Mouse (Mus musculus) myocyte (in vitro differentiated cells): ENCODE data around the gene Slc5a11. TPM values are rescaled to one million over a fixed set of nuclear protein-coding genes. Genes with fewer than 3 reads are reported as not detected.

Experiments
- H3K27me3 ChIP-seq: one replicate; pipeline ENCODE4 v1.6.1; 2011; ENCODE audit not compliant: control insufficient read depth, insufficient read depth, insufficient read length
- H3K36me3 ChIP-seq: one replicate; pipeline ENCODE4 v1.6.1; 2011; ENCODE audit not compliant: control insufficient read depth, insufficient read depth
- H3K4me2 ChIP-seq: one replicate; pipeline ENCODE4 v1.6.1; 2011; ENCODE audit warnings: low read depth, control low read depth
- H3K4me3 ChIP-seq: one replicate; pipeline ENCODE4 v1.5.1; 2011; ENCODE audit warnings: mild to moderate bottlenecking, control low read depth, moderate library complexity
- H3K79me2 ChIP-seq: one replicate; pipeline ENCODE4 v1.6.1; 2011; ENCODE audit not compliant: control insufficient read depth, insufficient read depth
- H3ac ChIP-seq: one replicate; pipeline ENCODE4 v1.6.1; 2011; ENCODE audit not compliant: control insufficient read depth, insufficient read length
- CEBPB ChIP-seq: IDR thresholded peaks from 2 replicates; pipeline ENCODE4 v1.6.1; 2011; ENCODE audit warnings: mild to moderate bottlenecking, moderate library complexity; ENCODE audit not compliant: poor library complexity, insufficient read depth, severe bottlenecking
- E2F4 ChIP-seq: IDR thresholded peaks from one replicate; pipeline ENCODE4 v1.6.1; 2011; ENCODE audit warnings: mild to moderate bottlenecking, control low read depth, moderate library complexity; ENCODE audit not compliant: insufficient read depth
- MAX ChIP-seq: IDR thresholded peaks from one replicate; pipeline ENCODE4 v1.6.1; 2011; ENCODE audit warnings: low read depth, mild to moderate bottlenecking, control low read depth
- MYOD1 ChIP-seq, 3 experiments: IDR thresholded peaks; one replicate each; pipeline ENCODE4 v1.6.1; 2011; ENCODE audit warnings: control low read depth in 2 of 3, low read depth in 2 of 3, mild to moderate bottlenecking in 2 of 3, moderate library complexity in 1 of 3; ENCODE audit not compliant: insufficient read length in 2 of 3, control insufficient read depth in 1 of 3
- MYOG ChIP-seq, 3 experiments: IDR thresholded peaks; one replicate each; pipeline ENCODE4 v1.6.1; 2011; ENCODE audit warnings: control low read depth in 2 of 3, low read depth in 2 of 3, mild to moderate bottlenecking in 2 of 3; ENCODE audit not compliant: insufficient read length in 2 of 3, control insufficient read depth in 1 of 3, insufficient read depth in 1 of 3
- POLR2A ChIP-seq: IDR thresholded peaks from one replicate; pipeline ENCODE4 v1.6.1; 2011; ENCODE audit warnings: low read depth, mild to moderate bottlenecking, control low read depth, moderate library complexity; ENCODE audit not compliant: insufficient read length
- POLR2AphosphoS2 ChIP-seq: IDR thresholded peaks from one replicate; pipeline ENCODE4 v1.6.1; 2011; ENCODE audit warnings: low read depth, control low read depth; ENCODE audit not compliant: insufficient read length
- REST ChIP-seq: IDR thresholded peaks from one replicate; pipeline ENCODE4 v1.6.1; 2011; ENCODE audit warnings: mild to moderate bottlenecking, control low read depth, moderate library complexity; ENCODE audit not compliant: insufficient read depth, insufficient read length
- SRF ChIP-seq: IDR thresholded peaks from one replicate; pipeline ENCODE4 v1.6.1; 2011; ENCODE audit warnings: low read depth; ENCODE audit not compliant: control insufficient read depth, insufficient read length
- TCF12 ChIP-seq: IDR thresholded peaks from one replicate; pipeline ENCODE4 v1.6.1; 2011; ENCODE audit warnings: mild to moderate bottlenecking, control low read depth; ENCODE audit not compliant: poor library complexity, insufficient read depth, severe bottlenecking
- TCF3 ChIP-seq: IDR thresholded peaks from one replicate; pipeline ENCODE4 v1.6.1; 2011; ENCODE audit warnings: low read depth, control low read depth; ENCODE audit not compliant: insufficient read length
- USF1 ChIP-seq: IDR thresholded peaks from one replicate; pipeline ENCODE4 v1.6.1; 2011; ENCODE audit warnings: low read depth, mild to moderate bottlenecking, control low read depth, moderate library complexity
- polyA plus RNA-seq: library from polyadenylated mRNA; unstranded; fragments of >200 nt; fragmentation: generic; extraction: Trizol; gene quantifications from one replicate; pipeline ENCODE4 v1.2.1, GENCODE M21; 2012; ENCODE audit warnings: missing spikeins

Gene Slc5a11
- polyA plus RNA-seq, 1 experiment: not detected

DNA sequence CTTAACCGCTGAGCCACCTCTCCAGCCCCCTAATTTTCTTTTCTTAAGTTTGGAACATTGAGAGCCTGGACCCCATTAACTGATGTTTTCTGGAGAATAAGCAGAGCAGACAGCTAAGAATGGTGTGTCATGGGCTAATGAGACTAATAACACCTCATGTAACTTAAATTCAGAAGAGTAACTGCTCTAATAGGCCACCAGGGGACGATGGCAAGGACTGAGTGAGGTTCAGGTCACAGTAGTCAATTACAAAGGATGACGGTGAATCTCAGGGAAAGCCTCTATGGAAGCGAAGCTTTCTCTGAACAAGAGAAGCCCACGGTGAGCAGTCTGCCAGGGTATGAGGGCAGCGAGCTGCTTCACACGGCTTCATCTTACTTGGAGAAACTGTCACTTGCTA is 80.8 kb downstream of the Slc5a11 start:
- Histone ChIP-seq H3K4me3 (no peak overlapping the region), H3K4me2 (no peak overlapping the region), H3K79me2 (no peaks in the 10 kb centered on the region), H3ac (no peak overlapping the region), H3K36me3 (peaks cover 33% of the 10 kb centered on the region), H3K27me3 (no peaks in the 10 kb centered on the region)
- TF ChIP-seq MAX (no peak), USF1 (no peak), E2F4 (no peak), TCF12 (no peak), CEBPB (no peak), TCF3 (no peak), MYOG (IDR thresholded peaks at IDR 0.05; ENCODE audit: control insufficient read depth in 1 of 3, insufficient read depth in 1 of 3, insufficient read length in 2 of 3, low read depth in 2 of 3) (no peak), POLR2AphosphoS2 (no peak), SRF (no peak), POLR2A (no peak), MYOD1 (IDR thresholded peaks at IDR 0.05; ENCODE audit: control insufficient read depth in 1 of 3, insufficient read length in 2 of 3, low read depth in 2 of 3) (no peak)

DNA sequence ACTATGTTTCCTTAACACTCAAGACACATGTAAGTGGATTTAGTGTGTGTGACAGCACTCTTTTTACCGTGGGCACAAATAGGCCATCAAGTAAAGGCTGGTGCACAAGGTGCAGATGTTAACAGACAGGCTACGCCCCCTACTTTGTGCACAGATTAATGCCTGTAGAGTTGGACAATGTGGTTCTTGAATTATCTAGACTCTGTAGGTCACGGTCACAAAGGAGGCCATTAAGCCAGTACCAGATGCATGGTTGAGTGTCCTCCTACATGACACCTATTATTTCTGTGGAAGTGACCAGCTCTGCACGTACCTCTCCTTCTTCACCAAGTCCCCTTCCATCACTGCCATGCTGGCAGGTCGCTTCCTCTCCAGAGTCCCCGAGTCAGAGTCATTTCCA is 81.5 kb downstream of the Slc5a11 start:
- Histone ChIP-seq H3ac (no peak overlapping the region), H3K36me3 (peaks cover 33% of the 10 kb centered on the region)
- TF ChIP-seq CEBPB (no peak), POLR2A (no peak), TCF12 (no peak), TCF3 (no peak), USF1 (no peak), SRF (no peak), REST (no peak), POLR2AphosphoS2 (no peak), MYOG (IDR thresholded peaks at IDR 0.05; ENCODE audit: control insufficient read depth in 1 of 3, insufficient read depth in 1 of 3, insufficient read length in 2 of 3, low read depth in 2 of 3) (no peak), MAX (no peak), MYOD1 (IDR thresholded peaks at IDR 0.05; ENCODE audit: control insufficient read depth in 1 of 3, insufficient read length in 2 of 3, low read depth in 2 of 3) (no peak), E2F4 (no peak)

DNA sequence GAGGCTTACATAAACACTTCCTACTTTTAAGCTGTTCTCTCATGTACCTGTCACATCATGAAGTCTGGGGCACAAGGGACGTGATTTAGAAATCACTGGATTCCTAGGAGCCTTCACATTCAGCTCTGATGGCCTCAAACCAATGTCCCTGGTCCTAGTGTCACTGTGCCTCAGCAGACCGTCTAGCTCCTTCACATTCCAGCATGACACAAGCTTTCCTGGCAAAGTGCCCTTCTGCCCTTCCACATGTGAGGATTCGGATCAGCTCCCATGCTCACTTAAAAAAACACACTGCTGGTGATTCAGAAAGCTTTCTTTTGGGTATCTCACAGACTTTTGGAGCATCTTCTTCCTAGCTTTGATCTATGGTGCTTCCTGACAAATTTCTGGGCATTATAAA is 83.6 kb downstream of the Slc5a11 start:
- Histone ChIP-seq H3K36me3 (peaks cover 27% of the 10 kb centered on the region), H3K4me2 (no peak overlapping the region), H3K4me3 (no peak overlapping the region)

More for the DNA sequence above, 81.5 kb downstream of the Slc5a11 start:
- H3K4me2 ChIP-seq: no peak overlapping the region
- no peaks in the 10 kb centered on the region for H3K27me3 ChIP-seq
- H3K79me2 ChIP-seq: no peaks in the 10 kb centered on the region
- H3K4me3 ChIP-seq: no peak overlapping the region

DNA sequence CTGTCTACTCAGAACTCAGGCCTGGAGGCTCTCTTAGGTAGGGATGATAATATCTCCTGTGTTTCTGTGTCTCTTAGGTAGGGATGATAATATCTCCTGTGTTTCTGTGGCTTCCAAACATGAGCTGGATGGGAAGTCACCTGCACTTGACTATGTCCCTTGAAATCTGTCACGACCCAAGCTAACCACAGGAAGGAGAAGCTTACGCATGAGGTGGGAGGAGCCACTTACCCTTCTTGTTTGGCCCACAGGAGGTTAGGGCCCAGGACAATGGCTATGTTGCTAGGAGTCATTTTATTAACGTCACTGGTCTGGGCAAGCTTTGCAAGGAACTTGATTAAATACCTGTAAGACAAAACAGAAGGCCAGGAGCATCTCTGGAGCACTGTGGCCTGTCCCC is 85.7 kb downstream of the Slc5a11 start:
- H3K27me3 ChIP-seq: no peaks in the 10 kb centered on the region
- no peak overlapping the region for H3K4me2 ChIP-seq
- peaks cover 30% of the 10 kb centered on the region for H3K36me3 ChIP-seq
- H3ac ChIP-seq: no peak overlapping the region
- no peak overlapping the region for H3K4me3 ChIP-seq
- TF ChIP-seq MYOG (IDR thresholded peaks at IDR 0.05; ENCODE audit: control insufficient read depth in 1 of 3, insufficient read depth in 1 of 3, insufficient read length in 2 of 3, low read depth in 2 of 3) (no peak), TCF12 (no peak), POLR2A (no peak), E2F4 (no peak), CEBPB (no peak), REST (no peak), POLR2AphosphoS2 (no peak), MAX (no peak), MYOD1 (IDR thresholded peaks at IDR 0.05; ENCODE audit: control insufficient read depth in 1 of 3, insufficient read length in 2 of 3, low read depth in 2 of 3) (no peak), TCF3 (no peak), SRF (no peak), USF1 (no peak)
- H3K79me2 ChIP-seq: no peaks in the 10 kb centered on the region

More for the DNA sequence above, 83.6 kb downstream of the Slc5a11 start:
- no peaks in the 10 kb centered on the region for H3K27me3 ChIP-seq
- H3ac ChIP-seq: no peak overlapping the region
- TF ChIP-seq POLR2AphosphoS2 (no peak), MYOD1 (IDR thresholded peaks at IDR 0.05; ENCODE audit: control insufficient read depth in 1 of 3, insufficient read length in 2 of 3, low read depth in 2 of 3) (no peak), TCF12 (no peak), MAX (no peak), POLR2A (no peak), USF1 (no peak), SRF (no peak), CEBPB (no peak), MYOG (IDR thresholded peaks at IDR 0.05; ENCODE audit: control insufficient read depth in 1 of 3, insufficient read depth in 1 of 3, insufficient read length in 2 of 3, low read depth in 2 of 3) (no peak), REST (no peak), E2F4 (no peak), TCF3 (no peak)
- no peaks in the 10 kb centered on the region for H3K79me2 ChIP-seq
